Mouse (Mus musculus): ENCODE data around the gene Atp5c1. TPM values are rescaled to one million over a fixed set of nuclear protein-coding genes. Genes with fewer than 3 reads are reported as not detected.

Gene Atp5c1
- polyA plus RNA-seq, 1 experiment from 2014 or later = 477 TPM

- no peak overlapping the region for H3K27ac ChIP-seq
- 89% methylated on average over 8 of the region's 8 CpGs for WGBS
- no peaks in the 10 kb centered on the region for H3K27me3 ChIP-seq
- no peak for ATAC-seq (ENCODE audit: low FRiP score)
- H3K4me2 ChIP-seq = no peak overlapping the region
- H3K9me3 ChIP-seq = no peaks in the 10 kb centered on the region
- peaks cover 3% of the 10 kb centered on the region; the same call in 1 of the 2 replicates for H3K4me1 ChIP-seq
- H3K36me3 ChIP-seq (replicated peaks) = peaks cover 75% of the 10 kb centered on the region
- no peak overlapping the region for H3K4me3 ChIP-seq (replicated peaks)
- no peak overlapping the region for H3K9ac ChIP-seq
These were observed 7.0 kb upstream of the Atp5c1 start for GRCm38 (mm10) chr2:10087256-10087850.

GRCm38 (mm10) chr2:10082737-10083136 lies 2.4 kb upstream of the Atp5c1 start:
- Histone ChIP-seq H3K4me2 (no peak overlapping the region), H3K4me3 (replicated peaks) (no peak overlapping the region), H3K9me3 (no peaks in the 10 kb centered on the region), H3K36me3 (replicated peaks) (peaks cover 35% of the 10 kb centered on the region), H3K27ac (no peak overlapping the region), H3K9ac (no peak overlapping the region), H3K27me3 (no peaks in the 10 kb centered on the region), H3K4me1 (peaks cover 27% of the 10 kb centered on the region)
- no peak for ATAC-seq (ENCODE audit: low FRiP score)
- WGBS = 90% methylated on average over 1 of the region's 1 CpGs

GRCm38 (mm10) chr2:10081453-10082080 lies 1.3 kb upstream of the Atp5c1 start:
- Histone ChIP-seq H3K27ac (no peak overlapping the region), H3K27me3 (no peaks in the 10 kb centered on the region), H3K4me2 (peak overlapping the region; percentile 68), H3K4me3 (replicated peaks) (peak overlapping the region; percentile 89), H3K9ac (peak overlapping the region; percentile 90; the same call in 1 of the 2 replicates), H3K9me3 (no peaks in the 10 kb centered on the region), H3K36me3 (replicated peaks) (peaks cover 26% of the 10 kb centered on the region), H3K4me1 (peaks cover 27% of the 10 kb centered on the region)
- no peak for ATAC-seq (ENCODE audit: low FRiP score)
- 94% methylated on average over 5 of the region's 5 CpGs for WGBS

- under 1% methylated on average over 28 of the region's 28 CpGs for WGBS
- peak; percentile 6 for ATAC-seq (ENCODE audit: low FRiP score)
- Histone ChIP-seq H3K36me3 (replicated peaks) (0 out of 2 replicates have a peak, but pooled peaks cover 16% of the 10 kb centered on the region), H3K4me3 (replicated peaks) (peak overlapping the region; percentile 89), H3K27ac (peak overlapping the region; percentile 87), H3K9me3 (no peaks in the 10 kb centered on the region), H3K9ac (peak overlapping the region; percentile 90), H3K4me2 (peak overlapping the region; percentile 75), H3K27me3 (no peaks in the 10 kb centered on the region), H3K4me1 (peaks cover 27% of the 10 kb centered on the region)
These were observed 483 bp downstream of the Atp5c1 start for GRCm38 (mm10) chr2:10079745-10080309.

- H3K4me2 ChIP-seq = no peak overlapping the region
- ATAC-seq (ENCODE audit: low FRiP score) = no peak
- no peak overlapping the region for H3K27ac ChIP-seq
- peaks cover 9% of the 10 kb centered on the region for H3K36me3 ChIP-seq (replicated peaks)
- H3K9ac ChIP-seq = no peak overlapping the region
- 91% methylated on average over 8 of the region's 8 CpGs for WGBS
- H3K4me1 ChIP-seq = peaks cover 22% of the 10 kb centered on the region
- no peaks in the 10 kb centered on the region for H3K27me3 ChIP-seq
- H3K9me3 ChIP-seq = no peaks in the 10 kb centered on the region
- no peak overlapping the region for H3K4me3 ChIP-seq (replicated peaks)
These were observed 3.6 kb downstream of the Atp5c1 start for GRCm38 (mm10) chr2:10076675-10077074.

- Histone ChIP-seq H3K4me3 (replicated peaks) (no peak overlapping the region), H3K4me2 (no peak overlapping the region), H3K36me3 (replicated peaks) (peaks cover 12% of the 10 kb centered on the region), H3K27me3 (no peaks in the 10 kb centered on the region), H3K4me1 (peaks cover 16% of the 10 kb centered on the region), H3K9ac (no peak overlapping the region), H3K27ac (no peak overlapping the region), H3K9me3 (no peaks in the 10 kb centered on the region)
- WGBS = 85% methylated on average over 7 of the region's 7 CpGs
- no peak for ATAC-seq (ENCODE audit: low FRiP score)
These were observed 5.8 kb downstream of the Atp5c1 start for GRCm38 (mm10) chr2:10074470-10074869.

- H3K9me3 ChIP-seq = no peaks in the 10 kb centered on the region
- no peak for ATAC-seq (ENCODE audit: low FRiP score)
- no peak overlapping the region for H3K27ac ChIP-seq
- 86% methylated on average over 7 of the region's 7 CpGs for WGBS
- H3K4me1 ChIP-seq = no peaks in the 10 kb centered on the region
- H3K4me3 ChIP-seq (replicated peaks) = no peak overlapping the region
- H3K4me2 ChIP-seq = no peak overlapping the region
- H3K27me3 ChIP-seq = no peaks in the 10 kb centered on the region
- no peak overlapping the region for H3K9ac ChIP-seq
- H3K36me3 ChIP-seq (replicated peaks) = peaks cover 33% of the 10 kb centered on the region
These were observed 8.6 kb downstream of the Atp5c1 start for GRCm38 (mm10) chr2:10071751-10072150.

GRCm38 (mm10) chr2:10058836-10059235 lies 21.5 kb downstream of the Atp5c1 start:
- H3K36me3 ChIP-seq (replicated peaks) = peaks cover 85% of the 10 kb centered on the region
- H3K4me2 ChIP-seq = no peak overlapping the region
- ATAC-seq (ENCODE audit: low FRiP score) = no peak
- H3K4me3 ChIP-seq (replicated peaks) = no peak overlapping the region
- H3K27ac ChIP-seq = no peak overlapping the region
- H3K9ac ChIP-seq = no peak overlapping the region
- H3K9me3 ChIP-seq = no peaks in the 10 kb centered on the region
- no peaks in the 10 kb centered on the region for H3K27me3 ChIP-seq
- WGBS = 86% methylated on average over 5 of the region's 5 CpGs
- H3K4me1 ChIP-seq = no peaks in the 10 kb centered on the region

- ATAC-seq (ENCODE audit: low FRiP score) = no peak
- WGBS = 100% methylated on average over 1 of the region's 1 CpGs
- Histone ChIP-seq H3K4me3 (replicated peaks) (no peak overlapping the region), H3K4me2 (no peak overlapping the region), H3K9ac (no peak overlapping the region), H3K9me3 (no peaks in the 10 kb centered on the region), H3K27me3 (no peaks in the 10 kb centered on the region), H3K4me1 (peaks cover 12% of the 10 kb centered on the region), H3K36me3 (replicated peaks) (peaks cover 33% of the 10 kb centered on the region), H3K27ac (no peak overlapping the region)
These were observed 28.3 kb downstream of the Atp5c1 start for GRCm38 (mm10) chr2:10051996-10052395.

- Histone ChIP-seq H3K4me1 (peaks cover 19% of the 10 kb centered on the region), H3K4me2 (no peak overlapping the region), H3K4me3 (replicated peaks) (no peak overlapping the region), H3K9ac (no peak overlapping the region), H3K27me3 (no peaks in the 10 kb centered on the region), H3K9me3 (no peaks in the 10 kb centered on the region), H3K36me3 (replicated peaks) (peaks cover 24% of the 10 kb centered on the region), H3K27ac (no peak overlapping the region)
- WGBS = 93% methylated on average over 3 of the region's 3 CpGs
- ATAC-seq (ENCODE audit: low FRiP score) = no peak
These were observed 29.4 kb downstream of the Atp5c1 start for GRCm38 (mm10) chr2:10050878-10051277.

- H3K4me3 ChIP-seq (replicated peaks) = peak overlapping the region; percentile 90
- no peaks in the 10 kb centered on the region for H3K9me3 ChIP-seq
- peaks cover 19% of the 10 kb centered on the region for H3K4me1 ChIP-seq
- peak overlapping the region; percentile 86 for H3K4me2 ChIP-seq
- H3K36me3 ChIP-seq (replicated peaks) = peaks cover 10% of the 10 kb centered on the region
- no peak for ATAC-seq (ENCODE audit: low FRiP score)
- WGBS = 18% methylated on average over 10 of the region's 10 CpGs
- H3K27ac ChIP-seq = no peak overlapping the region
- H3K9ac ChIP-seq = peak overlapping the region; percentile 79
- H3K27me3 ChIP-seq = no peaks in the 10 kb centered on the region
These were observed 30.9 kb downstream of the Atp5c1 start for GRCm38 (mm10) chr2:10049456-10049855.

- H3K4me2 ChIP-seq = peak within 1 kb of the TSS; percentile 86
- no peaks in the 10 kb centered on the region for H3K27me3 ChIP-seq
- peaks cover 19% of the 10 kb centered on the region for H3K4me1 ChIP-seq
- peak within 1 kb of the TSS; percentile 90 for H3K4me3 ChIP-seq (replicated peaks)
- ATAC-seq (ENCODE audit: low FRiP score) = peak; percentile 96
- H3K36me3 ChIP-seq (replicated peaks) = peaks cover 2% of the 10 kb centered on the region; the same call in 1 of the 2 replicates
- 0% methylated on average over 35 of the region's 36 CpGs for WGBS
- peak within 1 kb of the TSS; percentile 63; the same call in 1 of the 2 replicates for H3K27ac ChIP-seq
- H3K9me3 ChIP-seq = no peaks in the 10 kb centered on the region
- H3K9ac ChIP-seq = peak within 1 kb of the TSS; percentile 79
These were observed 31.8 kb downstream of the Atp5c1 start, which contains the start of gene Taf3 for GRCm38 (mm10) chr2:10048461-10048860. Taf3 (minus strand) TSS chr2:10048596.

Data from forebrain, embryonic 12.5 days (tissue).